Mouse (Mus musculus): ENCODE measurements at regions not wholly inside any gene's neighbourhood (a gene's known extent, or its start where the extent isn't known, plus 50 kb on each side); places are given as distances from the start of the nearest gene placed in this dataset.

DNA sequence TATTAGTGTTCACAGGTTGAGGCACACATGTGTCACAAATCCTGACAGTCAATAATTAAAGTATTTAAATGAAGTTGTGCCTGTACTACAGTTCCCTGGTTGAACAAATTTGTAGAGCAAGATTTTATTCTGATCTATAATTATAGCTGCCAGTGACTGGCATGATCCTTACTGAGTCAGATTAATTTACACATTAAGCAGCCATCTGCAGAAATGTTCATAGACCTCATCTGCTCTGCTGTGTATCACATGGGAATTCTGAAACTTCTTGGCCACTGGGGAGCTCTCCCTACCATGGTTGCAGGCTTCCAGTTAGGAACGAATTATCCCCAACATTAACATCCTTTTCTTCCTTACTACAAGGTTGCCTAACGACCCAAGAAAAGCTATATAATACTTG lies 255.6 kb upstream of the Adgrl4 start:
- DNase-seq (ENCODE audit: low spot score): no peak

DNA sequence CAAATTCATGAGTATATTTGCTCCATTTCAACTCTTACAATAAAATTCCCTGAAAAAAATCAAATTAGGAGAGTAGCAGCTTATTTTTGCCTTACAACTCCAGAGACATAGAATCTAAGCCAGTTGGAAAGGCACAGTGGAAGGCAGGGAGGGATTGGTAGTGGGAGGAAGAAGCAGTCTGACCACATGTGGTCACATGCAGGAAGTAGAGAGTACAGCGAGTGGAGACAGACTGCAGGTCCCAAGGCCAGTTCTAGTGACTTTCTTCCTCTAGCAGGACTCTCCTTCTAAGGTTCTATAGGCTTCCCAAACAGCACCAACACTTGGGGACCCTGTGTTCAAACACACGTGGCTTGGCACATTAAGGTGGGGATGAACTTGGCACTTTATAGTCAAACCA lies 245.6 kb upstream of the Adgrl4 start:
- no peak for DNase-seq (ENCODE audit: low spot score)

DNA sequence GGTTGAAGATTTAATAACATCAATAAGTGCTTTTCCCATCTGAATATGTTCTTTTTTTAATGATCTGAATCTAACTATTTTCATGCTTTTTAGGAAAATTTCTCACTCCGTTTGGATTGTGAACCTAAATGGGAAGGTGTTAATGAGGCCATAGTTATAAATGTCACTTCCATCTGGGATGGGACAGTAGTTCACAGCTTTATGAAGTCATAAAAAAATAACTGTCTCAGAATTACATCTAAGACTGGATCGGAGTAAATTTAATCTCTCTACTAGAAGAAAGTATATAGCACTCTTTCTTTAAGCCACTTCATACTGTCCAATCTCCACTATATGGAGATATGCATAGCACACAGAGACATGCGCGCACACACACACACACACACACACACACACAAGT lies 226.7 kb upstream of the Adgrl4 start:
- no peak for DNase-seq (ENCODE audit: low spot score)

DNA sequence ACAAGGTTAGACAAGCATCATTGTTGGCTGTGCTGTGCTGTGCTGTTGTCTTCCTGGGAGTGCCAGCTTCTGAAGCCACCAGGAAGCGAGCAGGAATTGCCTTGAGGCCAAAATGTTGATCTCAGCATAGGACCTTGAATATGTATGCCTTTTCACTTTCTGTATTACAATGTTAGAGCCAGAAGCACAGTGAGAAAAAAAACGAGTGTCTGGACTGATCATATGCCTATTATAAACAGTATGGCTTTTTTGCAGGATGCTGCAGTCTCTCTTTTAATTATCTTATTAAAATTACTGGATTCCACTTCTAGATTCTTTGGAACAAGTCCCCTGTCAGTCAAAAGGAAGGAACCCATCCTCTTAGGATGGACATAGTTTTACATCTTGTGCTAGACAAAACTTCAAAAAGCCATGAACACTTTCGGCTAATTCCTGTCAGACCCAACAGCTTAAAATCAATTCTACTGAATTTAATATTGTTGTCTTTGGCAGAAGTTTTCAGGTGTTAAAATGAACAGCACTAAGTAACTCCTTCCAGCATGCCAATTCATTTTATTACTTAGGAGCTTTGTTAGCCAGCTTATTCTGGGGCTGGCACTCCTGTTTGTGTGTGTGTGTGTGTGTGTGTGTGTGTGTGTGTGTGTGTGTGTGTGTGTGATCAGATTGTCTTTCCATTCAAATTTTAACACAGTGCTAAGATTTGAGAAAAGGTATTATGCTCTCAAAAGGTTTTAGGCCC lies 220.8 kb upstream of the Adgrl4 start:
- no peak for DNase-seq (ENCODE audit: low spot score)

DNA sequence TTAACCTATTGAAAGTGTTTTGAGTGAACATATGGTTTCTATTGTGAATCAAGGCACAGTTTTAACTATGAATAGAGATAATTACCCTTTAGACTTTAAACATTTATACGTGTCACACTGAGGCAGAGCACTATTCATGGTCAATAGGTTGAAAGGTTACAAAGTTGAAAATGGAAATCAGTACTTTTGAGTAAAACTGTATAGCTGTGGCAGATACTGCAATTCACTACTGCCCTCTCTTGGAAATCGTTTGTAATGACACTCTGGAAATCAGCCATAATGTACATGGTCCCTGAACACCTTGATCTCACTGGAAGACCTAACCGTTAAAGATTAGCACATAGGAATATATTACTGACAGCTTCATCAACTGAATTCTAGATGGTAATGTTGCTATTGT lies 215.3 kb upstream of the Adgrl4 start:
- peak; percentile 15 for DNase-seq (ENCODE audit: low spot score)

DNA sequence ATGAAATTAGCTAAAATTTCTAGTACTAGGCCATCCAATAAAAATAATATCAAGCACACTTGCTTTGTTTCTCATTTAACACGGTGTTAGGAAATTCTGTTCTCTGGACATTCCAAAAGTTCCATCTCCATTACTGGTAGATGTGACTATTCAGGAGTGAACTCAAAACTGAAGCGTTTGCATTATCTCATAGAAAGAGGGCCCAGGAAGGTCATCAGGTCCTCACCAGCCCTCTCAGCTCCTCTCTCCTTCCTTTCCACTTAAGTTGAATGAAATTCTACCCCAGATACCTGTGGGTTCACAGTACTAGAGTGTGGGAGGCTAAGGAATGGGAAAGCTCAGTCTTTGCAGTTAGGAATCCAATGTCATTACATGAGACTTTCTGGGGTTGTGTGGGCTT lies 185.2 kb upstream of the Adgrl4 start:
- DNase-seq (ENCODE audit: low spot score): no peak

GRCm38 (mm10) chr3:151262821-151263220 lies 174.9 kb upstream of the Adgrl4 start:
- DNase-seq (ENCODE audit: low spot score): no peak

- DNase-seq (ENCODE audit: low spot score): no peak
Observed at GRCm38 (mm10) chr3:151265658-151266057, 172.0 kb upstream of the Adgrl4 start.

DNA sequence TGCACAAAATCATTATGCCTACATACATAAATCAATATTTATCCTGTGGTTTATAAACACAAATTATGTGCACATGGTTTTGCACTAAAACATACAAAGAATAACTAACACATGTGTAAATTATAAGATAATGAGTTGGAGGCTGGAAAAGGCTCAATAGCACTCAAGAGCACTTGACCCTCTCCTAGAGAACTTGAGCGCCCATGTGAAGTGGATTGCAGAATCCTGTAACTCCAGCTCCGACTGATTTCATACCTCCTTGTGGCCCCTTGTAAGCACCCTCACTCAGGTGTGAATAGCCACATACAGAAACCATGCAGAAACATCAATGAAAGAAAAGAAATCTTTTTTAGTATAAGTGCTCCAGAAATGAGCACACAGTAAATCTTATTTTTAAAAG lies 168.2 kb upstream of the Adgrl4 start:
- DNase-seq (ENCODE audit: low spot score): no peak

- no peak for DNase-seq (ENCODE audit: low spot score)
Observed at GRCm38 (mm10) chr3:151283829-151284228, 153.9 kb upstream of the Adgrl4 start.

DNA sequence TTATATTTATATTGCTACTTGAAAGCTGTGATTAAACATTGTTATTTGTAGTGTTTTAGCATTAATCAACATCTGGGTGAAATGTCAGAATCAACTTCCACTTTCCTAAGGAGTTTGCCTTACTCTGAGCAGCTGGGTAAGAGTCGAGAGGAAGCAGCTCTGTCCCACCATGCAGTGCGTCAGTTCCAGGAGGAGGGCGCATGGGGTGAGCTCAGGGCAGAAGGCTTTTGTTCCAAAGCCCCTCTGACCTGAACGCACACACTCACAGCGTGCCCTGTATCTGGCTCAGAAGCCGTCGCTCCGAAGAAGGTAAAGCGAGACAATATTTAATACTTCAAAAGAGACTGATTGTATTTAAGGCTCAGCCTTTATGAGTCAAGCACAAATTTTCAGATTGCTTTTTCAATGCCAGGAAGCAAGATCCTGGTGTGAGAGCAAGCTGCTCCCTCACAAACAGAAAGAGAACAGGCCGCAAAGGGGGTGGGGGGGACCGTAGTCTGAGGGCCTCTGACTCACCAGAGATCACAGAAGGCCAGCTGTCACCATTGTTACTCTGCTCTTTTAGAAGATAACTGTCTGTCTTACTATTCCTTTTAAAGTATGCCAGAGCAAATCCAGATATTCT lies 143.6 kb upstream of the Adgrl4 start:
- DNase-seq (ENCODE audit: low spot score): peak; percentile 58

- DNase-seq (ENCODE audit: low spot score): no peak
Observed at GRCm38 (mm10) chr3:151294606-151295005, 143.1 kb upstream of the Adgrl4 start.

GRCm38 (mm10) chr3:151295027-151295426 lies 142.7 kb upstream of the Adgrl4 start:
- no peak for DNase-seq (ENCODE audit: low spot score)

- DNase-seq (ENCODE audit: low spot score): peak; percentile 67
Observed at GRCm38 (mm10) chr3:151298325-151298724, 139.4 kb upstream of the Adgrl4 start.

DNA sequence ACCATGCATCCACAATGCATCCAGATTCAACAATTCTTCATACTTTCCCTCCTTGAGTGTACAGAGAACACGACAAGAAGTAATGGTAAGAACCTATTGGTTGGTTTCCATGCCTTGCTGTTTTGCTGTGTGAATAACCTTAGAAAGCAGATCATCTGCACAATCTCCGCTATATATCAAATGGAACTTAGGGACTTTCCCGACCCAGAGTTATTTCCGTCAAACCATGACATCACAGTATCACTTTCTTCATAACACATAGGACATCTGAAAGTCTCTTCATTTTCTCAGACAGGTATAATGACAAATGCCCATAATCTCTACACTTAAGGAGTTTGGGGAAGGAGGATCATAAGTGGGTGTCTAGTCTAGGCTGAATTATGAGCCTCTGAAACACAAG lies 132.3 kb upstream of the Adgrl4 start:
- DNase-seq (ENCODE audit: low spot score): no peak

GRCm38 (mm10) chr3:151307975-151308374 lies 129.7 kb upstream of the Adgrl4 start:
- no peak for DNase-seq (ENCODE audit: low spot score)

DNA sequence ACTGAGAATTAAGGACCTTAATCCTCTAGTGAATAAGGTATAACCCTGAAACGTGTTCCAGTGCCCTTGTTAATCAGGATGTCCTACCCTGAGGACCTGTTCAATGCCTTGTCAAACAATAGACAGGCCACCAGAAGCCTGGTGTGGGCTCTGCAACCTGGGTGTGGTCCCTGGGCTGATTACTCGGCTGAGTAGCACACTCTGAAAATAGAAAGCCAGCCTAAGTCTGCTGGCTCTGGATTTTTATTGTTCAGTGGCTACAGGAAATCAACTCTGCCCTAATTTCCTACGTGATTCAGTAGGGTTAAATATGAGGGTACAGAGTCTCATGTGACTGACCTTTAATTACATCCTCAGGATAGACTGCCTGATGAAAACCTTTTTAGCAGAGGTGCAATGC lies 113.9 kb upstream of the Adgrl4 start:
- no peak for DNase-seq (ENCODE audit: low spot score)

- DNase-seq (ENCODE audit: low spot score): no peak
Observed at GRCm38 (mm10) chr3:151329801-151330200, 107.9 kb upstream of the Adgrl4 start.

- DNase-seq (ENCODE audit: low spot score): peak; percentile 12
Observed at GRCm38 (mm10) chr3:151331906-151332305, 105.8 kb upstream of the Adgrl4 start.

GRCm38 (mm10) chr3:151332317-151332687 lies 105.4 kb upstream of the Adgrl4 start:
- no peak for DNase-seq (ENCODE audit: low spot score)

DNA sequence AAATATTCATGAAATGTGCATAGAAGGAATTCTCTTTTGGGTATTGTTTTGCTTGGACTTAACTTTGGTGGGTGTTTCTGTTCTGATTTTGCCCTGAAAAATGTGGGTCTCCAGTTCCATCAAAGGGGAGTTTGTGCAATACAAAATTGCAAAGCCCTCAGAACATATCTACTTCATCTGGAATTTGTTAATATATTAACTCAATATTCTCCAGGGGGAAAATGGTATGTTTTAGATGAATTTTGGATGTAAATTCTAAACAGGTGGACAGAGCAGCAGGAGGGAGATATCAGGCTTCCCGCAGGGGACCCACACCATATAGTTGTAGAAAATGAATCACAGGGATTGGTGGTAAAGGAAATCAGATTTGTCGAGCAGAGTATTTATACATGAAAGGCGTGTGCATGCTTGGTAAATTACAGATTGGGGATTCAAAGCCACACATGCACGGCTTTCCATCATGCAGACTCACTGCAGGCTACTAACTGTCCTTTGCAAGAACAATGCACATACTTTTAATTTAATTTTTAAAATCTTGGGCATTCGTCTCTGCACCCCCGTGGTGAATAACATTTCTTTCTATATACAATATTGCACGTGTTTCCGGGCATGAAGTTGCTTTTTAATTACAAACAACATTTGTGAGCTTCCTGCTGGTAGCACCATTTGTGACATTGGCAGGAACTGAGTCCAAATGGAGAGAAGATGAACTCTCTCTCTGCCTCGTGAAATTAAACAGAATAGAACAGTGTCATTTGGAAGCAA lies 104.8 kb upstream of the Adgrl4 start:
- no peak for DNase-seq (ENCODE audit: low spot score)

DNA sequence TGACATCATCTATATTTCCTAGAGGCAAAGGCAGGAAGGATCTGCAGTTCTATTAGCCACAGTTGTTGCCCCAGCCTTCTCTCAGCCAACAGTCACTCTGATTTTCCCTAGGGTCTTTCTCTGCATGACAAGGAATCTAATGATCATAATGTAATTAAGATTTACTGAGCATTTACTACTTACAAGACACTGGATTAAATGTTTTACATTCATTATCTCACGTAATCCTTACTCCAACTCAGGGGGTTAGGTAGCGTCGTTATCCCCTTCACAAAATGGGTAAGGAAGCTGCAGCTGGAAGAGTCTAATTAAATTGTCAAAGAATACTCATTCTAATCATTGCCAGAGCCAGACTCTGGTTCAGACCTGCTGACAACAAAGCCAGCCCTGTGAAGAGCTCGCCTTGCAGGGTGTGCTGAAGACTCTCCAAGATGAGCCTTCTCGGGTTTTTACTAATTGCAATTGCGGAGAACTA lies 103.8 kb upstream of the Adgrl4 start:
- DNase-seq (ENCODE audit: low spot score): peak; percentile 58

DNA sequence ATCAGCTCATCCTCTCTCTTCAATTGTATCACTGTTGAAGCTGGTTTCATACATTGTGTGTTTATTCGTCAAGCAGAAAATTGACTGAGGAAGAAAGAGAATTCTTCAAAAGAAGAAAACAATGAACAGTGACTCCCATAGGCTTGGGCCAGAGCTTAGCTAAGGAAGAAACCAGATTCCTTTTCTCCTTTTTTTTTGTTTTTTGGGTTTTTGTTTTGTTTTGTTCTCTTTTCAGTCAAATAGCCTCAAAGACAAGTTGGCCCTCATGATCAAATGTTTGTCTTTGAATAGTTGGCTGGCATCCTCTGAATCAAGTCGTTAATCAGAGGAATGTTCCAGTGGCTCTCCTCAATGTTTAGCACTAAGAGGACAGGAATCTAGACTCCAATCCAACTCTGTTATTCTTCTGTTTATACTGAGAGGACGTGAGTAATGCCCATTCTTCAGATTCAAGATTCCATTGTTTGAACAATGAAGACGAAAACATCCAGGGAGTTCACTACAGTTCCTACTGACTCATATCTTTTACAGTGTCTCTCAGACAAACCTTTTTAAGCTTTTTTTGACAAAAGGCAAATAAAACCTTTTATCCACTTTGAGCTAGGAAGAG lies 86.1 kb upstream of the Adgrl4 start:
- DNase-seq (ENCODE audit: low spot score): no peak

Measured in MN1 (cell line).